Mouse (Mus musculus) limb, embryonic 10.5 days (tissue): ENCODE results near the gene Gria3. TPM values are rescaled to one million over a fixed set of nuclear protein-coding genes. Genes with fewer than 3 reads are reported as not detected.

Source experiments
- DNase-seq: peaks from one replicate; pipeline ENCODE4 v3.0.0-alpha.2; 2017; ENCODE audit warnings: low spot score
- H3K27ac ChIP-seq: fragments of 300-500 bp; sonication (generic); 2 replicates; pipeline ENCODE4 v1.5.1; 2016; ENCODE audit warnings: mild to moderate bottlenecking
- H3K27me3 ChIP-seq: fragments of 300-500 bp; sonication (generic); 2 replicates; pipeline ENCODE4 v1.6.1; 2016; ENCODE audit warnings: low read depth, mild to moderate bottlenecking; ENCODE audit not compliant: poor library complexity, severe bottlenecking
- H3K36me3 ChIP-seq: fragments of 300-500 bp; sonication (generic); 2 replicates; pipeline ENCODE4 v1.6.1; 2016; ENCODE audit warnings: mild to moderate bottlenecking, moderate library complexity
- H3K4me1 ChIP-seq: fragments of 300-500 bp; sonication (generic); 2 replicates; pipeline ENCODE4 v1.6.1; 2016
- H3K4me3 ChIP-seq: fragments of 300-500 bp; sonication (generic); 2 replicates; pipeline ENCODE4 v1.5.1; 2016; ENCODE audit warnings: mild to moderate bottlenecking, moderate library complexity
- H3K9me3 ChIP-seq: fragments of 300-500 bp; sonication (generic); replicated peaks from 2 replicates; pipeline ENCODE4 v1.6.1; 2016; ENCODE audit warnings: mild to moderate bottlenecking
- WGBS: fragments of 180-500 bp; shearing (Covaris S2); methylation state at CpG from one replicate; pipeline ENCODE4 v1.1.7; 2016; 5-methylcytosine and 5-hydroxymethylcytosine counted together
- polyA plus RNA-seq: library from polyadenylated mRNA; unstranded; fragments of >200 nt; fragmentation: Nextera tagmentation; extraction: Ambion mirVana; gene quantifications from 2 replicates; pipeline ENCODE4 v1.2.1, GENCODE M21; 2016

Gene Gria3
- polyA plus RNA-seq, 1 experiment from 2014 or later, result 2.4 TPM

DNA sequence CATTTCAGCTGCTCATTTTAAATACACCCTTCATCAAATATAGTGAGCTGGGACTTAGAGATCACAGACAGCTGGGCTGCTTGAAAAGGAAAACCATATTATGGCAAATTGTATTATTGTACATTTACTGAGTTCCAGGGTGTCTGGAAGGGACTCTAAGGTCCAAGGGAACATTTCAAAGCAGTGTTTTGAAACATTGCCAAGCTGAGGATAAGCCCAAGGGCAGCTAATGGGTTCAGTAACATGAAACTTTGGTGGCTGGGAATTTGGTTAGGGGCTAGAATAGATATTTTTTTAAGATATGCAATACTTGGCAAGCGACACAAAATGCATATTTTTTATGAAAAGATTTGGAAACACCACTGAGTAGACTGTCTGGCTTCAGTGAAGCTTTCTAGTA lies 48.2 kb downstream of the Gria3 start:
- Histone ChIP-seq H3K27me3 (no peaks in the 10 kb centered on the region), H3K36me3 (no peaks in the 10 kb centered on the region), H3K4me1 (no peaks in the 10 kb centered on the region), H3K27ac (no peak overlapping the region), H3K9me3 (no peaks in the 10 kb centered on the region), H3K4me3 (no peak overlapping the region)
- DNase-seq, result no peak
- WGBS, result 79% methylated on average over 1 of the region's 1 CpGs

DNA sequence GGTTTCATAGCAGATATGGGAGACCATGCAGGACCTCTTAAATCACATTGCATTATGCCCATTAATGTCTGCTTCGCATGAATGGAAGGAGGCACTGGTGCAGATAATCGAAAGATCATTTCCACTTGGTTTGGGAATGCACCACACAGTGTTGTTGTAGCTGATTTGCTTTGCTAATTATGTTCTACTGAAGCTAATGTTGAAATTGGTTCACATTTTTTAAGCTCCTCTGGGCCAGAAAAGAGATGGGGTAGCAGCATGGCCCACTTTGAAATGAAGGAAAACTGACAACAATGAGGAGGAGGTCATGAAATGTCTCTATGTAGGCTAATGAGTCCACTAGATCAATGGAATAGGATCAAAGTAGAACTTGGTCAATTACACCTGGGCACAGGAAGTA lies 76.8 kb downstream of the Gria3 start:
- no peak overlapping the region for H3K27ac ChIP-seq
- no peaks in the 10 kb centered on the region for H3K27me3 ChIP-seq
- H3K9me3 ChIP-seq, result no peaks in the 10 kb centered on the region
- WGBS, result 94% methylated on average over 2 of the region's 2 CpGs
- no peaks in the 10 kb centered on the region for H3K4me1 ChIP-seq
- H3K36me3 ChIP-seq, result no peaks in the 10 kb centered on the region
- DNase-seq, result no peak
- no peak overlapping the region for H3K4me3 ChIP-seq

DNA sequence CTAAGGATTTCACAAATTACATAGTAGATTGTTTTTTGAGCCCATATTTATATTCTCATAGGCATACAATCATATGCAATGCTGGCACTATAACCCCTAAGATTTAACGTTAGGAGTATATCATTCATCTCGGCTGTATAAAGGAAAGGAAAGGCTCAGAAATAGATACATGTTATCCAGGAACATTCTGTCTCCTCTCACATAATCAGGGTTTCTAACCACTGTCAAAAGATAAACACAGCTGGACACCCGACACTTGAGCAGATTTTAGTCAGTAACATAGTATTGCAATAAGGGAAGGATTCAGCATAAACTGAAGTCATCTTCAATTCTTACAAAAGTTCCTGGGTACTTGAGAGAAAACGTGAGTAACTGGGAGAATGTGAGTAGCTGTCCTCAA lies 95.9 kb downstream of the Gria3 start:
- no peaks in the 10 kb centered on the region for H3K27me3 ChIP-seq
- no peak for DNase-seq
- H3K36me3 ChIP-seq, result no peaks in the 10 kb centered on the region
- no peaks in the 10 kb centered on the region for H3K4me1 ChIP-seq
- WGBS, result 85% methylated on average over 4 of the region's 4 CpGs
- H3K27ac ChIP-seq, result no peak overlapping the region
- H3K9me3 ChIP-seq, result no peaks in the 10 kb centered on the region
- H3K4me3 ChIP-seq, result no peak overlapping the region

DNA sequence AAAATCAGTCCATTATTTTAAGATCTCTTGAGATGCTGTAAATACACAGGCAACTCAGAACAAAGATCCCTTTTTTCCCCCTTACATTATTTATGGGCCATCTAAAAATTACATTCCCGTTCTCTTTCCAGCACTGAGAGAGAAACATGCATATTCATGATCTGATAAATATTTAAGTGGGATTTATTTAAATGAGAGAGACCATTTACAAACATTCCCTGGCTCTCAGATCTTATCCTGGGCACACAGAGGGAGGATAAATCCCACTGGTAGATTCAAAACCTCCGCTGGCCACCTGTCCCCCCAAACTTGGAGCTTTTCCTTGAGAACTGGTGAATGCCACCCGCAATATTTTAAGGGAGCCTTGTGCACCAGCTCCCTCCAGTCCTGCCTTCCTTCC lies 104.7 kb downstream of the Gria3 start:
- H3K4me3 ChIP-seq, result no peak overlapping the region
- DNase-seq, result no peak
- no peaks in the 10 kb centered on the region for H3K27me3 ChIP-seq
- H3K4me1 ChIP-seq, result no peaks in the 10 kb centered on the region
- 70% methylated on average over 3 of the region's 3 CpGs for WGBS
- no peaks in the 10 kb centered on the region for H3K9me3 ChIP-seq
- no peaks in the 10 kb centered on the region for H3K36me3 ChIP-seq
- H3K27ac ChIP-seq, result no peak overlapping the region

DNA sequence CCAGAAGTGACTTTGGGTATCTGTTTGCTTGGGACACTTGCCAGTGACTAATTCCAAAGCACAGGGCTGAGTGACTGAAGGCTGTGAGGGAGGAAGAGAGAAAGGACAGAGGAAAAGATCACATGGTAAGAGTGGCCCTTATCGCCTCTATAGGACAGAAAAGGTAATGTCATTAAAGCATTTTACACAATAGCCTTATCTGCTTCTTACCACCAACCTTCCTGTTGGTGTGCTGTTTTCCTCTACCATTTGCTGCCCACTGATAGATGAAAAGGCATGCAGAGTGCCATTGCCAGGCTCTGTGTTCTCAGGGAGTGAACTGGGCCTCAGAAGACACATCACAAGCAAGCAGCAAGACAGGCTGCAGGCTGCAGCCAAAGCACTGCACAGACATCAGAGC lies 107.3 kb downstream of the Gria3 start:
- Histone ChIP-seq H3K9me3 (no peaks in the 10 kb centered on the region), H3K36me3 (no peaks in the 10 kb centered on the region), H3K4me3 (no peak overlapping the region), H3K27me3 (no peaks in the 10 kb centered on the region), H3K4me1 (no peaks in the 10 kb centered on the region), H3K27ac (no peak overlapping the region)
- WGBS, result 72% methylated on average over 1 of the region's 1 CpGs
- DNase-seq, result no peak

DNA sequence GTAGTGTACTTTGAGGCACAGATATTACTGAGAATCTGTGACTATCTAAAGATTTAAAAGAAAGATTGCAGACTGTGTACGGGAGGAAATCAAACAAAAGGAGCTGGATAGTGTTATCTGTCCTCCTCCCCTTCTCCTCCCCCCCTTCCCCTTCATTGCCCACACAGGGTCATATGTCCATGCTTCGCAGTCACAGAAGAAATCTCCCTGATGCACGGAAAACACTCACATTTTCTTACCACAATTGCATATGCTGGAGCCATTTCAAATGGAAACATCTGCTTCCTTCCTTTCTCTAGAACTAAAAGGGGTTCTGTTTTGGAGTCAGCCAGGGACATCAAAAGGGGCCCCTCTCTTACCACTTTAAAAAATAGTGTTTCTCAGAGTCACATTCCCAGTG lies 114.3 kb downstream of the Gria3 start:
- H3K4me3 ChIP-seq, result no peak overlapping the region
- no peaks in the 10 kb centered on the region for H3K36me3 ChIP-seq
- no peaks in the 10 kb centered on the region for H3K4me1 ChIP-seq
- no peak overlapping the region for H3K27ac ChIP-seq
- no peaks in the 10 kb centered on the region for H3K27me3 ChIP-seq
- no peaks in the 10 kb centered on the region for H3K9me3 ChIP-seq
- WGBS, result 79% methylated on average over 3 of the region's 3 CpGs
- DNase-seq, result no peak

GRCm38 (mm10) chrX:41532511-41532910 lies 131.9 kb downstream of the Gria3 start:
- WGBS, result 88% methylated on average over 2 of the region's 2 CpGs

DNA sequence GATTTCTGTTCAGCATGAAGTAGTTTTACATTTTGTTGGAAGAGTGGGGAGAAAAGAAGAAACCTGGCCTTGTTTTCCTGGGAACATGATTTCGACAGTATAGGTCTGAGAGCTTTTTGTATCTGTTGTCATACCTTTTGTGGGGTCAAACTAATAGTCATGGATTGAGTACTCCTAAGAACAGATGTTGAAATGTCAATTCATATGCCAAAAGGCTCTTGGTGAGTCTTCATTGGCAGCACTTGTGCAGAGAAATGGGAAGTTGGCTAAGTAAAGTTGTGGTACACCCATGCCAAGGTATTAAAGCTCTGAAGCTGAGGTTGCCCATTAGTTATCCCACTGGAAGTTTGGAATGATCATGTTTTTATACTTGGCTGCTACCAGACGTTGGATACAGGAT lies 135.2 kb downstream of the Gria3 start:
- Histone ChIP-seq H3K36me3 (no peaks in the 10 kb centered on the region), H3K4me1 (no peaks in the 10 kb centered on the region), H3K4me3 (no peak overlapping the region), H3K9me3 (no peaks in the 10 kb centered on the region), H3K27me3 (no peaks in the 10 kb centered on the region), H3K27ac (no peak overlapping the region)
- DNase-seq, result no peak
- WGBS, result 79% methylated on average over 2 of the region's 2 CpGs

More at GRCm38 (mm10) chrX:41532511-41532910, 131.9 kb downstream of the Gria3 start:
- no peaks in the 10 kb centered on the region for H3K9me3 ChIP-seq
- no peak overlapping the region for H3K4me3 ChIP-seq
- no peaks in the 10 kb centered on the region for H3K27me3 ChIP-seq
- no peak for DNase-seq
- no peak overlapping the region for H3K27ac ChIP-seq
- H3K36me3 ChIP-seq, result no peaks in the 10 kb centered on the region
- no peaks in the 10 kb centered on the region for H3K4me1 ChIP-seq

GRCm38 (mm10) chrX:41562296-41563060 lies 161.8 kb downstream of the Gria3 start:
- 77% methylated on average over 6 of the region's 6 CpGs for WGBS

GRCm38 (mm10) chrX:41564898-41565297 lies 164.2 kb downstream of the Gria3 start:
- H3K27me3 ChIP-seq, result no peaks in the 10 kb centered on the region
- H3K4me1 ChIP-seq, result no peaks in the 10 kb centered on the region
- WGBS, result 84% methylated on average over 2 of the region's 2 CpGs
- no peak overlapping the region for H3K4me3 ChIP-seq
- no peak overlapping the region for H3K27ac ChIP-seq
- no peaks in the 10 kb centered on the region for H3K9me3 ChIP-seq
- no peaks in the 10 kb centered on the region for H3K36me3 ChIP-seq
- DNase-seq, result no peak

More at GRCm38 (mm10) chrX:41562296-41563060, 161.8 kb downstream of the Gria3 start:
- Histone ChIP-seq H3K4me3 (no peak overlapping the region), H3K36me3 (no peaks in the 10 kb centered on the region), H3K27me3 (no peaks in the 10 kb centered on the region), H3K27ac (no peak overlapping the region), H3K4me1 (no peaks in the 10 kb centered on the region), H3K9me3 (no peaks in the 10 kb centered on the region)
- DNase-seq, result no peak

DNA sequence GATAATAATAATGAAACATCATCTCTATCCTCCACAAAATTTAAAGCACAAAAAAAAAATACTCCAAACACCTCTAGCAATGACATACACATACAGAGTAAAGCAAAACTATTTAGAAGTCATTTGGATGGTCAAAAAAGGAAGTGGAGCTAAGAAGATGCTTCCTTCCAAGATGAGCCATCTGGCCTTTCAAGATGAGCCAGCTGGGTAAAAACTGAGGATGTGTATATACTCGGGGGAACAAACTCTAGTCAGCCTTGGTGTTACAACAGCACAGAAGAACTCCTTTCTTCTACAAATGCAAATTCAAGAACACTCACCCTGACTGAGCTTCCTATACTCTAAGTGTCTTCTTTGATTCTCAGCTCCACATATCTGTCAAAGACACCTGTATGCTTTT lies 172.4 kb downstream of the Gria3 start:
- DNase-seq, result no peak
- no peaks in the 10 kb centered on the region for H3K9me3 ChIP-seq
- no peaks in the 10 kb centered on the region for H3K27me3 ChIP-seq
- no peak overlapping the region for H3K27ac ChIP-seq
- H3K4me3 ChIP-seq, result no peak overlapping the region
- 79% methylated on average over 1 of the region's 1 CpGs for WGBS
- H3K4me1 ChIP-seq, result no peaks in the 10 kb centered on the region
- no peaks in the 10 kb centered on the region for H3K36me3 ChIP-seq

- DNase-seq, result no peak
- H3K27ac ChIP-seq, result no peak overlapping the region
- WGBS, result 85% methylated on average over 5 of the region's 5 CpGs
- no peaks in the 10 kb centered on the region for H3K9me3 ChIP-seq
- H3K36me3 ChIP-seq, result no peaks in the 10 kb centered on the region
- no peaks in the 10 kb centered on the region for H3K4me1 ChIP-seq
- H3K4me3 ChIP-seq, result no peak overlapping the region
- no peaks in the 10 kb centered on the region for H3K27me3 ChIP-seq
Measured at GRCm38 (mm10) chrX:41578797-41579196, 178.1 kb downstream of the Gria3 start.

DNA sequence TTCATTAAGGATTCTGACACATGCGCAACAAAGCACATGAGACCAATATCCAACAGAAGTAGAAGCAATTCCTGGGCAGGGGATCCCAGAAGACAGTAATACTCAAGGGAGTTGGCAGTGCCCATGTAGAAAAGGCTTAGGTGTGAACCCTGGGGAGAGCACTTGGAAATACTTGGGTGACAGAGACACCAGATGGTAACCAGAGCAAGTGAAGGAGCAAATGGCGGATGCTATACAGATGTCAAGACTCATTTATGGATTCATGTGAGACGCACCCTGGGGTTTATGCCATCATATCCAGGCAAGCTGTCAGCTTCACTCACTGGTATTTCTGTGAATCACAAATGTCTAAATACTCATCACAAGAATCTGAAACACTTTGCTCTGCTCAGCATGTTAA lies 187.0 kb downstream of the Gria3 start:
- H3K27me3 ChIP-seq, result no peaks in the 10 kb centered on the region
- H3K36me3 ChIP-seq, result no peaks in the 10 kb centered on the region
- 96% methylated on average over 3 of the region's 3 CpGs for WGBS
- H3K27ac ChIP-seq, result no peak overlapping the region
- no peak overlapping the region for H3K4me3 ChIP-seq
- no peak for DNase-seq
- H3K4me1 ChIP-seq, result no peaks in the 10 kb centered on the region
- no peaks in the 10 kb centered on the region for H3K9me3 ChIP-seq

DNA sequence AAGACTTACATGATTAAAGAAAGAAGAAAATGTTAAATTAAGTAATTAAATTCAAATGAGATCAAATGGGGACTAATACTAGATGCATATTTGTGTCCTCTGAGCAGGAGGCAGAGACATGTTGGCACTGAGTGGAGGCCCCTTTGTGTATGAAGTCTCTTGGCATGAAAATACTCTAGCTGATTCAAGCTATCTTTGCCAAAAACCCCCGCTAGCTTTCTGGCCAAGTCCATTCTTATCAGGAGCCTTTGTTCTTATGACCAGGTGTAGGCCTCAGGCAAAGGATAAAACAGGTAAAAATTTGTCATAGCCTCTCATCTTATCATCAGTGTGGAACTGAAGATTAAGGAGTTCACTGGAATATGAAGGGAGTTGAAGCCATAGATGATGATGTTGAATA lies 206.5 kb downstream of the Gria3 start:
- DNase-seq, result no peak
- Histone ChIP-seq H3K27ac (no peak overlapping the region), H3K9me3 (no peaks in the 10 kb centered on the region), H3K27me3 (no peaks in the 10 kb centered on the region), H3K4me1 (no peaks in the 10 kb centered on the region), H3K4me3 (no peak overlapping the region), H3K36me3 (no peaks in the 10 kb centered on the region)
- 81% methylated on average over 1 of the region's 1 CpGs for WGBS
